Mouse (Mus musculus): ENCODE measurements around the gene Fbp1. TPM values are rescaled to one million over a fixed set of nuclear protein-coding genes. Genes with fewer than 3 reads are reported as not detected.
"Not testable (repeated sequence)": the region's sequence is repeated elsewhere in the genome, so short reads cannot be mapped to it uniquely, and the experiment has no call there.

The Fbp1 gene
- polyA plus RNA-seq, 1 experiment, result not detected

DNA sequence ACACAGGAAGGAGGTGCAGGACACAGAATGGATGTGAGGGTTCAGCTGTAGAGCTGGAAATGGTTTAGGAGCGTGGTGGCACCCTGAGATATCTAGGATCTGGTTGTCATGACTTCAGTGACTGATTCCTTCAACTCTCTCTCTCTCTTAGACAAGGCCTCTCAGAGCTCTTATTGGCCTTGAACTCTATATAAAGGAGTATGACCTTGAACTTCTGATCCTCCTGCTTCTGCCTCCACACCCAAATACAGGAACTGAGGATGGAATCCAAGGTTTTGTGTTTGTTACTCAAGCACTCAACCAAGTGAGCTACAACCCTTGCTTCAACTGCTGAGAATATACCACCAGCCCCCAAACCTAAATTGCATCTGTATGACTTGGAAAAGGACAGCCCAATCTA lies 12.0 kb downstream of the Fbp1 start:
- H3K27ac ChIP-seq (ENCODE audit: insufficient read depth, low read depth, low read length), result no peak overlapping the region
- no peak for TF ChIP-seq CTCF (IDR thresholded peaks at IDR 0.05; ENCODE audit: low read depth, low read length)
- no peak for TF ChIP-seq POLR2A (IDR thresholded peaks at IDR 0.05; ENCODE audit: borderline replicate concordance, low read depth, low read length)
- no peak overlapping the region for H3K4me3 ChIP-seq (ENCODE audit: insufficient read depth, low read length)
- H3K4me1 ChIP-seq (ENCODE audit: control insufficient read depth, insufficient read depth, low read length), result peaks cover 13% of the 10 kb centered on the region

DNA sequence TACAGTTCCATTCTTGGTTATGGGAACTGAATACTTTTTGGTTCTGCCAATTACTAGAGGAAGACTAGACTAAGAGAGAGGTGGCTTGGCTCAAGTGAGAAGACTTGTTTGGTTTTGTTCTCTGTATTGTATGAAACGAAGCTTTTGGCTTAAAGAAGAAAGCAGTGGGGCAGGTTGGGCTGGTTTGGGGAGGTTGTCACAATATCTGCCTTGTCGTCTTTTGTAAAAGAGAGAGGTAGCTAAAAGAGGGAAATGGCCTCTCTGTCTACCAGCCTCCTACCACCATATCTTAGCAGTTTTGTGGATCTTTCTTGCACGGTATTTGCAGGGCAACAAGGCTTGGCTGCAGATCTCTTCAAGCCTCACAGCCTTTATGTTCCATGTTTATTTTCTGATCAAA lies 15.8 kb downstream of the Fbp1 start:
- Histone ChIP-seq H3K27ac (ENCODE audit: insufficient read depth, low read depth, low read length) (no peak overlapping the region), H3K4me1 (ENCODE audit: control insufficient read depth, insufficient read depth, low read length) (no peaks in the 10 kb centered on the region), H3K4me3 (ENCODE audit: insufficient read depth, low read length) (no peak overlapping the region)
- TF ChIP-seq CTCF (IDR thresholded peaks at IDR 0.05; ENCODE audit: low read depth, low read length), result no peak
- no peak for TF ChIP-seq POLR2A (IDR thresholded peaks at IDR 0.05; ENCODE audit: borderline replicate concordance, low read depth, low read length)

DNA sequence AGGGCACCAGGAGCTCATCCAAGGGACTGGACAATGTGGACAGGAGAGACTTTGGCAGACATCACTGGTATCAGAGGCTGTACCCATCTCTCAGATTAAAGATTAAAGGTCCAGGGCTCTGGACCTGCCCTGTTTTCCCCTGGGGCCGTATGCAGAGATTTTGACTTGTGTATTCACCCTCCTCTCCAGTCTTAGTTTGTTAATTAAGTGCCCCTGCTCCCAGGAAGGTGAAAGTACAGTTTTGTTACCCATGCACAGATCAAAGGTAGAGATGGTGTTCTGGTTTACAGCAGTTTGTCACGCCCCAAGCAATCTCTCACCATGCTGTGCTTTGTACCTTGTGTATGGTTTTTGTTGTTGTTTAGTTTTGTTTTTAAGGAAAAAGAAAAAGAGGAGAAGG lies 17.5 kb downstream of the Fbp1 start:
- no peaks in the 10 kb centered on the region for H3K4me1 ChIP-seq (ENCODE audit: control insufficient read depth, insufficient read depth, low read length)
- no peak overlapping the region for H3K4me3 ChIP-seq (ENCODE audit: insufficient read depth, low read length)
- no peak overlapping the region for H3K27ac ChIP-seq (ENCODE audit: insufficient read depth, low read depth, low read length)
- TF ChIP-seq CTCF (IDR thresholded peaks at IDR 0.05; ENCODE audit: low read depth, low read length) (no peak), POLR2A (IDR thresholded peaks at IDR 0.05; ENCODE audit: borderline replicate concordance, low read depth, low read length) (no peak)

DNA sequence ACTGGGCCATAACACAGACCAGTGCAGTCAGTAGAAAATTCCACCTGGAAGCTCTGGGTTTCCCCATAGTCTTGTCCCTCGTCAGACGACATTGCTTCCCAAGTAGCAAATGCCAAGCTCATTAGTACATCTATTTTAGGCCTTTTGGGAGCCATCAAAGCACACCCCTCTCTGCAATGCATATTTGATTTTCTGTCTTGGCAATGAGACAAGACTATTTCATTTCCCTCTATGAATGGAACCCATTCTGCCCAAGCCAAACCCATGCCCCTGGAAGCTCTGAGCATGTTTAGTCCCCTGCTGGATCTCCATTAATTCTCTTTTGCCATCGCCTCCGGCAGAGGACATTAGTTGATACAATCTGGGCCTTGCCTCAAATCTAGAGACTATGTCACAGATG lies 21.3 kb downstream of the Fbp1 start:
- Histone ChIP-seq H3K4me1 (ENCODE audit: control insufficient read depth, insufficient read depth, low read length) (no peaks in the 10 kb centered on the region), H3K4me3 (ENCODE audit: insufficient read depth, low read length) (no peak overlapping the region), H3K27ac (ENCODE audit: insufficient read depth, low read depth, low read length) (no peak overlapping the region)
- TF ChIP-seq CTCF (IDR thresholded peaks at IDR 0.05; ENCODE audit: low read depth, low read length) (no peak), POLR2A (IDR thresholded peaks at IDR 0.05; ENCODE audit: borderline replicate concordance, low read depth, low read length) (no peak)

DNA sequence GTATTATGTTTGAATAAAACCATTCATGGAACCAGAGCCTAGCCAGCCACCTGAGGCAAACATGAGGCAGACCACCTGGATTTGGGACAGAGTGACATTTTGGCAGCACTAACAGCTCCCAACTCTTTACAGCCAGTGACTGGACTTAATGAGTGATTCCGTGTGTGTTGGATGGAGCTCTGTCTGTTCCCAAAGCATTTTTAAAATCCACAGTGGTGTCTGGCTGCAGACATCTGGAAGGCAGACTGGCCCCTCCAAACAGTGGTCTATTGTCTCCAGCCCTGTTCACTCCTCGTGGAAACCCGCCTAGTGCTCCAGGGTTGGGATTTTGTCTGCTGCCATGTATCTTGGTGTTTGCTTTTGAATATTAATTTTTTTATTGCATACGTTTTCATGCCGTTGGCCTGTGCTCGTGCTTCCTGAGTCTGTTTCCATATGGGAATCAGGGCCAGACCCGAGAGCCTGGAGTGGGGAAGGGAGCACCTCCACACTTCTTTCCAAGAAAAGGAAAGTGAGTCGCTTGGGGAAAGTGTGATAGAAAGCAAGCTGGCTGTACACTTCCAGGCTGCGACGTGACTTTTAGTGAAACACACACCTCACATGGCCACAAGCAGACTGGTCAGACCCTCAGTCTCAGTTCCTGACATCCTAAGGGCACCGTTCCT lies 22.3 kb downstream of the Fbp1 start:
- TF ChIP-seq POLR2A (IDR thresholded peaks at IDR 0.05; ENCODE audit: borderline replicate concordance, low read depth, low read length) (no peak), CTCF (IDR thresholded peaks at IDR 0.05; ENCODE audit: low read depth, low read length) (no peak)
- H3K4me3 ChIP-seq (ENCODE audit: insufficient read depth, low read length), result no peak overlapping the region
- H3K27ac ChIP-seq (ENCODE audit: insufficient read depth, low read depth, low read length), result no peak overlapping the region
- H3K4me1 ChIP-seq (ENCODE audit: control insufficient read depth, insufficient read depth, low read length), result no peaks in the 10 kb centered on the region

DNA sequence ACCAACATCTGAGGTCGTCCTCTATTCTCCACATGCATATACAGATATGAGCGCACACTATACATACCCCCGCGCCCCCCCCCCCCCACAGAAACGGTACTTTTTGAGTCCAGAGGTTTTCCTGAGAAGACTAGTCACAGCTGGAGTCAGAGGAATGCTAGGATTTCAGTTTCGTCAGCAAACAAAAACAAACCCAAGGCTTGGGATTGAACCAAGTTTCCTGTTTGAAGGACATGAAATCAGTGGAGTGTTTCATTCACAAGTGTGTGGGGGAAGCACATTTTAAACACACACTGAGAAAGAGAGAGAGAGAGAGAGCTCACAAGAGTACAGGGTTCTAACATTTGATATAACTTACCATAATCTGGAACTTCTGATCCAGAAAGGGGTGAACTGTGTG lies 24.3 kb downstream of the Fbp1 start:
- TF ChIP-seq CTCF (IDR thresholded peaks at IDR 0.05; ENCODE audit: low read depth, low read length), result no peak
- TF ChIP-seq POLR2A (IDR thresholded peaks at IDR 0.05; ENCODE audit: borderline replicate concordance, low read depth, low read length), result no peak
- Histone ChIP-seq H3K27ac (ENCODE audit: insufficient read depth, low read depth, low read length) (no peak overlapping the region), H3K4me3 (ENCODE audit: insufficient read depth, low read length) (no peak overlapping the region), H3K4me1 (ENCODE audit: control insufficient read depth, insufficient read depth, low read length) (no peaks in the 10 kb centered on the region)

DNA sequence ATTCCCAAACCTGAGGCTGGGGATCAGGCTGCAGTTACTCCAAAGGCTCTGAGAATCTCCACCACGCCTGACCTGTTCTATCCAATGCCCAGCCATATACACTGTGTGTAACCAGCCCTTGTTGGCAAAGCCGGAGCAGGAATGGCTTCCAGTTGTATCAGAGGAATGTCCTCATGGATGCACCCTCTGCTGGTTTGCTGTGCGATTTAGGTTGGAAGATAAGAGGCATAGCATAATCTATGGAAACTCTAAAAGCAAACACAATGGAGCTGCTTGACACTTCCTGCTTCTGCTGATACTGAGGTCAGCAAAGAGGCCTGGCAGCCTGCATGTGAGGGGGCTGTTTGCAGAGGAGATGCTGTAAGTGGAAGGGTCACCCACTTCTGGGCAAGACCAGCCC lies 25.2 kb downstream of the Fbp1 start:
- no peak overlapping the region for H3K4me3 ChIP-seq (ENCODE audit: insufficient read depth, low read length)
- no peaks in the 10 kb centered on the region for H3K4me1 ChIP-seq (ENCODE audit: control insufficient read depth, insufficient read depth, low read length)
- TF ChIP-seq CTCF (IDR thresholded peaks at IDR 0.05; ENCODE audit: low read depth, low read length) (no peak), POLR2A (IDR thresholded peaks at IDR 0.05; ENCODE audit: borderline replicate concordance, low read depth, low read length) (no peak)
- no peak overlapping the region for H3K27ac ChIP-seq (ENCODE audit: insufficient read depth, low read depth, low read length)

DNA sequence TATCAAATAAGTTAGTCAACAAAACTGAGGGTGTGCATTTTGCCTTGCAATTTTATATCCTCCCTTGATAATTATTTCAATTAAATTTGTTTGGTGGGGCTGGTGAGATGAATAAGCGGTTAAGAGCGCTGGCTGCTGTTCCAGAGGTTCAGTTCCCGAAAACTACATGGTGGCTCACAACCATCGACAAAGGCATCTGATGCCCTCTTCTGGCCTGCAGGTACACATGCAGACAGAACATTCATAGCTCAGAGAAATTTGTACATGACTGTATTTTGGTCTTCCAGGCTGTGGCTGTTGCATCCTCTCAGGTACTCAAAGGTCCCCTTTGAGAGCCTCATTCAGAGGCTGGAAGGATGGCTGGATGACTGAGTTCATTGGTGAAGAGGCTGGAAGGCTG lies 28.0 kb downstream of the Fbp1 start:
- TF ChIP-seq CTCF (IDR thresholded peaks at IDR 0.05; ENCODE audit: low read depth, low read length), result no peak
- no peak for TF ChIP-seq POLR2A (IDR thresholded peaks at IDR 0.05; ENCODE audit: borderline replicate concordance, low read depth, low read length)

DNA sequence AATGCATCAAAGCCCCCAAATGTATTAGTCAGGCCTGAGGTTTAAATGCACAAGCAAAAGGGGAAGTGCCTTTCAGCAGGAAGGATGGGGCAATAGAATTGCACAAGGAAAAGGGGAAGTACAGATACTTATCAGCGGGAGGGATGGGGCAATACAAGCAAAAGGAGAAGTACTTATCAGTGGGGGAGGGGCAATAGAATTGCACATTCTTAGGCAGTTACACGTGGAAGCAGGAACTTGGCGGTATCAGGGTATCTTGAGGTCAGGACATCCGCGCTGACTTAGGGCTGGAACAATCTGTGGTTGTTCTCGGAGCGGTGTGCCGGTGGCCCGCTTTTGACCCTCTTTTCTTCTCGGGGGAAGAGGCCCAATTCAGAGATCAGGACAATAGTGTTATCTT lies 28.8 kb downstream of the Fbp1 start:
- H3K4me1 ChIP-seq (ENCODE audit: control insufficient read depth, insufficient read depth, low read length); H3K27ac ChIP-seq (ENCODE audit: insufficient read depth, low read depth, low read length); H3K4me3 ChIP-seq (ENCODE audit: insufficient read depth, low read length): not testable (repeated sequence)

More for the DNA sequence above, 28.0 kb downstream of the Fbp1 start:
- H3K27ac ChIP-seq (ENCODE audit: insufficient read depth, low read depth, low read length), result no peak overlapping the region
- H3K4me1 ChIP-seq (ENCODE audit: control insufficient read depth, insufficient read depth, low read length), result no peaks in the 10 kb centered on the region
- no peak overlapping the region for H3K4me3 ChIP-seq (ENCODE audit: insufficient read depth, low read length)

DNA sequence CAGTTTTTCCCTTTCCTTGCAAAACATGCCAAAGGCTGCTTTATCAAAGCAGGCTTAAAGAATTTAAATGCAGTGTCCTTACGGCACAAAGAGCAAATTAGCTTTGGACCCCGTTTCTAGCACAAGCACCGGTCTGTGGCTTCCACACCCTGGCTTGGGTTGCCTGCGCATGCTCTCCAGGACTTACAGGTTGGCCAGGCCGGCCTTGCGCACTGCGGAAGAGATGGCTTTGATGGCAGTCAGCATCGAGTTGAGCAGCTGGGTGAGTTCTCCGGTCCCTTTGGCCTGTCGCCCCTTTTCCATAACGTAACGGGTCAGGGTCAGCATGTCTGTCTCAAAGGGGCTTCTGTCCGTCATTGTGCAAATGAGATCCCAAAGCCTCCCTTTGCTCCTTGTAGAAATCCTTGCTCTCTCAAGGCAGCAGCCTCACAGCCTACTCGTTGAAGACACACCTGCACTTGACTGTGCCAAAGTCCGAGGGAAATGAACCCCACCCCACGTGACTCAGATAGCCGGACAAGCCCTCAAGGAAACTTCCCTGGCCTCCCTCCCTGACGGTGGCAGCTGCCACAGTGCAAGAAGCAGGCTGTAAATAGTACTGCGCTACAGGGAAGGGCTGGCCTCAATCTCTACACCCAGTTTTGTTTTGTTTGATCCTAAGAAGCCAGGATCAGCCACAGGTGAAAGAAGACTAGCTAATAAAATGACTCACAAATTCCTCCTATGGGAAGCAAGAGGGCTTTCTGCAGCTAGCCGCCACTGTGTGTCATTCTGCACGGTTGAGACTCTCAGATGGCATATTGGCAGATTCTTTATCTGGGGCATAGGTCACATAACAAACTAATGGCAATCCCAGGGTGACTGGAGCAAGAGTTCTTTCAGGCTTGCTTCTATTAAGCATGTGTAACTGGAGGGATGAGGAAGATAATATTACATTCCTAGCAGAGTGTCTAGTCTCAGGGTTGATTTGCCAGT lies 29.9 kb downstream of the Fbp1 start, which contains the start of gene Fbp2:
Gene Fbp2 (minus strand): TSS at position 482 of the 975 bp plus-strand sequence.
- H3K4me3 ChIP-seq (ENCODE audit: insufficient read depth, low read length), result no peak within 1 kb of the TSS
- TF ChIP-seq CTCF (IDR thresholded peaks at IDR 0.05; ENCODE audit: low read depth, low read length), result no peak
- no peak for TF ChIP-seq POLR2A (IDR thresholded peaks at IDR 0.05; ENCODE audit: borderline replicate concordance, low read depth, low read length)
- no peaks in the 10 kb centered on the region for H3K4me1 ChIP-seq (ENCODE audit: control insufficient read depth, insufficient read depth, low read length)
- H3K27ac ChIP-seq (ENCODE audit: insufficient read depth, low read depth, low read length), result no peak within 1 kb of the TSS

All from bone marrow macrophage, adult 2 months (primary cell).